Mouse (Mus musculus): ENCODE data around the gene Slk. TPM values are rescaled to one million over a fixed set of nuclear protein-coding genes. Genes with fewer than 3 reads are reported as not detected.
A peak's percentile ranks its signal among the peaks of the same experiment; 100 is the strongest.

Slk gene
- total and polyA plus RNA-seq, 2 experiments from 2014 or later: 3.8 to 28.4 TPM

- no peak for ATAC-seq
- TF ChIP-seq CTCF (IDR thresholded peaks at IDR 0.05; ENCODE audit: low read depth): no peak
These were observed 52.3 kb downstream of the Slk start for GRCm38 (mm10) chr19:47631799-47632198.

GRCm38 (mm10) chr19:47635380-47635779 is 55.9 kb downstream of the Slk start:
- DNase-seq (no peak), ATAC-seq (no peak)
- H3K4me2 ChIP-seq (ENCODE audit: low read depth): no peak overlapping the region
- no peak overlapping the region for H3K4me3 ChIP-seq (ENCODE audit: low read depth, low read length)
- H3K27me3 ChIP-seq (ENCODE audit: insufficient read depth, low read length): no peaks in the 10 kb centered on the region
- WGBS: 90% methylated on average over 4 of the region's 4 CpGs
- no peaks in the 10 kb centered on the region for H3K4me1 ChIP-seq (ENCODE audit: insufficient read depth)
- no peak for TF ChIP-seq CTCF (IDR thresholded peaks at IDR 0.05; ENCODE audit: low read depth)
- no peak overlapping the region for H3K27ac ChIP-seq (ENCODE audit: low read depth, low read length)
- H3K9me3 ChIP-seq (ENCODE audit: low read length): no peaks in the 10 kb centered on the region
- peaks cover 22% of the 10 kb centered on the region for H3K36me3 ChIP-seq (ENCODE audit: insufficient read depth)
- no peak overlapping the region for H3K9ac ChIP-seq

More at GRCm38 (mm10) chr19:47631799-47632198, 52.3 kb downstream of the Slk start:
- H3K4me1 ChIP-seq (ENCODE audit: insufficient read depth): no peaks in the 10 kb centered on the region
- no peak overlapping the region for H3K9ac ChIP-seq
- no peak overlapping the region for H3K27ac ChIP-seq (ENCODE audit: low read depth, low read length)
- no peak overlapping the region for H3K4me2 ChIP-seq (ENCODE audit: low read depth)
- no peak for DNase-seq
- no peak overlapping the region for H3K4me3 ChIP-seq (ENCODE audit: low read depth, low read length)
- 97% methylated on average over 5 of the region's 5 CpGs for WGBS
- no peaks in the 10 kb centered on the region for H3K9me3 ChIP-seq (ENCODE audit: low read length)
- H3K36me3 ChIP-seq (ENCODE audit: insufficient read depth): peaks cover 2% of the 10 kb centered on the region
- no peaks in the 10 kb centered on the region for H3K27me3 ChIP-seq (ENCODE audit: insufficient read depth, low read length)

- WGBS: 64% methylated on average over 2 of the region's 2 CpGs
- peaks cover 18% of the 10 kb centered on the region for H3K36me3 ChIP-seq (ENCODE audit: insufficient read depth)
- DNase-seq: no peak
- TF ChIP-seq CTCF (IDR thresholded peaks at IDR 0.05; ENCODE audit: low read depth): no peak
- no peak overlapping the region for H3K27ac ChIP-seq (ENCODE audit: low read depth, low read length)
- H3K4me3 ChIP-seq (ENCODE audit: low read depth, low read length): no peak overlapping the region
- H3K4me2 ChIP-seq (ENCODE audit: low read depth): no peak overlapping the region
- H3K27me3 ChIP-seq (ENCODE audit: insufficient read depth, low read length): no peaks in the 10 kb centered on the region
- no peak overlapping the region for H3K9ac ChIP-seq
- ATAC-seq: no peak
- H3K4me1 ChIP-seq (ENCODE audit: insufficient read depth): no peaks in the 10 kb centered on the region
- H3K9me3 ChIP-seq (ENCODE audit: low read length): no peaks in the 10 kb centered on the region
These were observed 64.4 kb downstream of the Slk start for GRCm38 (mm10) chr19:47643910-47644309.

- DNase-seq (no peak), ATAC-seq (peak; percentile 36; the same call in 1 of the 2 replicates)
- Histone ChIP-seq H3K4me3 (ENCODE audit: low read depth, low read length) (no peak overlapping the region), H3K4me2 (ENCODE audit: low read depth) (no peak overlapping the region), H3K4me1 (ENCODE audit: insufficient read depth) (no peaks in the 10 kb centered on the region), H3K9me3 (ENCODE audit: low read length) (no peaks in the 10 kb centered on the region), H3K36me3 (ENCODE audit: insufficient read depth) (peaks cover 11% of the 10 kb centered on the region; the same call in 1 of the 2 replicates), H3K27ac (ENCODE audit: low read depth, low read length) (no peak overlapping the region), H3K27me3 (ENCODE audit: insufficient read depth, low read length) (no peaks in the 10 kb centered on the region), H3K9ac (no peak overlapping the region)
- TF ChIP-seq CTCF (IDR thresholded peaks at IDR 0.05; ENCODE audit: low read depth): no peak
- 33% methylated on average over 6 of the region's 6 CpGs for WGBS
These were observed 66.1 kb downstream of the Slk start for GRCm38 (mm10) chr19:47645583-47645982.

- H3K27me3 ChIP-seq (ENCODE audit: insufficient read depth, low read length): no peaks in the 10 kb centered on the region
- no peak overlapping the region for H3K4me3 ChIP-seq (ENCODE audit: low read depth, low read length)
- no peak for TF ChIP-seq CTCF (IDR thresholded peaks at IDR 0.05; ENCODE audit: low read depth)
- ATAC-seq: no peak
- H3K27ac ChIP-seq (ENCODE audit: low read depth, low read length): no peak overlapping the region
- H3K4me1 ChIP-seq (ENCODE audit: insufficient read depth): no peaks in the 10 kb centered on the region
- no peak overlapping the region for H3K9ac ChIP-seq
- no peak overlapping the region for H3K4me2 ChIP-seq (ENCODE audit: low read depth)
- peaks cover 11% of the 10 kb centered on the region; the same call in 1 of the 2 replicates for H3K36me3 ChIP-seq (ENCODE audit: insufficient read depth)
- no peaks in the 10 kb centered on the region for H3K9me3 ChIP-seq (ENCODE audit: low read length)
- whole genome bisulfite sequencing: 74% methylated on average over 6 of the region's 6 CpGs
- DNase-seq: no peak
These were observed 67.1 kb downstream of the Slk start for GRCm38 (mm10) chr19:47646508-47647120.

GRCm38 (mm10) chr19:47649071-47649470 is 69.6 kb downstream of the Slk start:
- no peak for TF ChIP-seq CTCF (IDR thresholded peaks at IDR 0.05; ENCODE audit: low read depth)
- no peaks in the 10 kb centered on the region for H3K27me3 ChIP-seq (ENCODE audit: insufficient read depth, low read length)
- H3K4me2 ChIP-seq (ENCODE audit: low read depth): no peak overlapping the region
- H3K27ac ChIP-seq (ENCODE audit: low read depth, low read length): no peak overlapping the region
- no peaks in the 10 kb centered on the region for H3K4me1 ChIP-seq (ENCODE audit: insufficient read depth)
- 95% methylated on average over 6 of the region's 6 CpGs for WGBS
- no peak for ATAC-seq
- H3K4me3 ChIP-seq (ENCODE audit: low read depth, low read length): no peak overlapping the region
- H3K9me3 ChIP-seq (ENCODE audit: low read length): no peaks in the 10 kb centered on the region
- no peak for DNase-seq
- 0 out of 2 replicates have a peak, but pooled peaks cover 4% of the 10 kb centered on the region for H3K36me3 ChIP-seq (ENCODE audit: insufficient read depth)
- H3K9ac ChIP-seq: no peak overlapping the region

GRCm38 (mm10) chr19:47650366-47651159 is 71.1 kb downstream of the Slk start:
- Histone ChIP-seq H3K36me3 (ENCODE audit: insufficient read depth) (0 out of 2 replicates have a peak, but pooled peaks cover 4% of the 10 kb centered on the region), H3K9me3 (ENCODE audit: low read length) (no peaks in the 10 kb centered on the region), H3K4me2 (ENCODE audit: low read depth) (no peak overlapping the region), H3K27ac (ENCODE audit: low read depth, low read length) (no peak overlapping the region), H3K9ac (no peak overlapping the region), H3K4me3 (ENCODE audit: low read depth, low read length) (no peak overlapping the region), H3K4me1 (ENCODE audit: insufficient read depth) (no peaks in the 10 kb centered on the region), H3K27me3 (ENCODE audit: insufficient read depth, low read length) (no peaks in the 10 kb centered on the region)
- no peak for DNase-seq
- no peak for TF ChIP-seq CTCF (IDR thresholded peaks at IDR 0.05; ENCODE audit: low read depth)
- ATAC-seq: no peak
- 87% methylated on average over 16 of the region's 16 CpGs for WGBS

All from forebrain, postnatal 0 days (tissue).